Mouse (Mus musculus): ENCODE measurements around the gene Rfx7.
"Not testable (repeated sequence)": the region's sequence is repeated elsewhere in the genome, so short reads cannot be mapped to it uniquely, and the experiment has no call there.

Rfx7 gene

DNA sequence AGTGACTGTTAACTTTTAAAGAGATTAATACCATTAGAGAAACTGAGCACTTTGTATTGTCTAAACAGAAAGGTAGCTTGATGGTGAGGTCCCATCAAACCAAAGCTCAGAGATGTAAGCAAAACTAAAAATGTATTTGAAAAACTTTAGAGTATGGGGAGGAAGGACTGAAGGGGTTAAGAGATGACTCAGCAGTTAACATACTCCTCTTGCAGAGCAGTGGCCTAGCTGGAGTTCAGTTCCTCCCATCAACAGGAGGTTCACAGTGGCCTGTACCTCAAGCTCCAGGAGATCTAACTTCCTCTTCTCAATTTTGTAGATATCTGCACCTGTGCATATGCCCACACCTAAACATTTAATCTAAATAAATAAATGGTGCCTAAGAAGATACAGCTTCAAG is 11.6 kb downstream of the Rfx7 start:
- DNase-seq (ENCODE audit: low spot score in 2 of 2): no peak

DNA sequence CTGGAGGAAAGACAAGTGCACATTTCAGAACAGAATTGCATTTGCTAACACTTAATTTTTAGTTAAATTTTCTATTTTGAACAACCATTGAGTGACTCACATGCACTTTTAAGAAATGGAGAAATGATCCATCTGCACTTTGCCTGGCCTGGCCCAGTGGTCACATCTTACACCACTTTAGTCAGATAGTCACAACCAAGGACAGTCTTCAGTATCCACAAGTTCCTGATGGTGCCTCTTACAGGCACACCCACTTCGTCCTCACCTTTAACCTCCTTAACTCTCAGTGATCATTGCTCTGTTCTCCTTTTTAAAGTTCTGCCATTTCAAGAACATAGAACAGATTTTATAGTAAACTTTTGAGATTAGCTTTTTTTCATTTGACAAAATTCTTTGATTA is 26.7 kb downstream of the Rfx7 start:
- DNase-seq (ENCODE audit: low spot score in 2 of 2): no peak

- no peak for DNase-seq (ENCODE audit: low spot score in 2 of 2)
Measured at GRCm38 (mm10) chr9:72560316-72560715, 28.3 kb downstream of the Rfx7 start.

- no peak for DNase-seq (ENCODE audit: low spot score in 2 of 2)
Measured at GRCm38 (mm10) chr9:72563277-72563676, 31.2 kb downstream of the Rfx7 start.

DNA sequence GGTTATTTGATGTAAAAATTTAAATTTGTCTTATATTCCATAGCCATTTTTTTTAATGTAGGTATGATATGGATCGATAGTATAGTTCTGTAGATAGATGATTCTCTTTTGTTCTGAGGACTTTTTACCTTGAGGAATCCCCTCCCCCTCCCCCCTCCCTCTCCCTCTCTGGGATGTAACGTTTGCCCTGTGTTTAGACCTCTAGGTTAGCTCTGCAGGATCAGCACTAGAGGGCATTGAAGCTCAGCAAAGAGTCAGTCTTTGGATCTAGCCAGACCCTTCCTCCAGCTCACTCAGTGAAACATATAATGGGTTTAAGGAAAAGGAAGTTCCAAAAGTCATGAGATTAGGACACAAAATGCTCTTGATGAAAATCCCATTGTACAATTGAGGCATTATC is 35.1 kb downstream of the Rfx7 start:
- no peak for DNase-seq (ENCODE audit: low spot score in 2 of 2)

DNA sequence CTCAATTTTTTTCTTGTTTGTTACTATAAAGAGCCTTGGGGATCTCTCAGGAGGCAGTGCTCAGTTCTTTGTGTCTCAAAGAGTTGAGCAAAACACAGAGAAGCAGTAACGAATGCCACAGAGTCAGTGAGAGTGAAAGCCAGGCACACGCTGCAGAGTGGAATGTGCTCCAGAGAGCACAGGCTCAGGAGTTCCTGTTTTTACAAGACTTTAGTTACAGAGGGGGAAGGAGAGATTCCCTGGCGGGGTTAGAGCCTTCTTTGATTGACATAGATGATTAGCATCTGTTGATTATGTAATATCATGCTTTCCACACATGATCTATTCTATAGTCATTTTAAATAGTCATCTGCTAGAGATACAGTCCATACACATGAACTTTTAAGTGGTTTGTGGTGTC is 48.2 kb downstream of the Rfx7 start:
- no peak for DNase-seq (ENCODE audit: low spot score in 2 of 2)

GRCm38 (mm10) chr9:72590861-72591260 is 58.8 kb downstream of the Rfx7 start:
- DNase-seq (ENCODE audit: low spot score in 2 of 2): no peak

GRCm38 (mm10) chr9:72592016-72592415 is 60.0 kb downstream of the Rfx7 start:
- DNase-seq (ENCODE audit: low spot score in 2 of 2): no peak

DNA sequence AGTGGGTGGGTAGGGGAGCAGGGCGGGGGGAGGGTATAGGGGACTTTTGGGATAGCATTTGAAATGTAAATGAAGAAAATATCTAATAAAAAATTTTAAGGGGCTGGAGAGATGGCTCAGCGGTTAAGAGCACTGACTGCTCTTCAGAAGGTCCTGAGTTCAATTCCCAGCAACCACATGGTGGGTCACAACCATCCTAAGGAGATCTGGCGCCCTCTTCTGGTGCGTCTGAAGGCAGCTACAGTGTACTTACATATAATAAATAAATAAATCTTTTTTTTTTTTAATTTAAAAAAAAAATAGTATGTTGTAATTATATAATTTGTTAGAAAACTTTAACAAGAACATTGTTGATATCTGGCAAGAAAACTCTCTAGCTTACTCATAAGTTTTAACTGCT is 62.6 kb downstream of the Rfx7 start:
- DNase-seq (ENCODE audit: low spot score in 2 of 2): not testable (repeated sequence)

DNA sequence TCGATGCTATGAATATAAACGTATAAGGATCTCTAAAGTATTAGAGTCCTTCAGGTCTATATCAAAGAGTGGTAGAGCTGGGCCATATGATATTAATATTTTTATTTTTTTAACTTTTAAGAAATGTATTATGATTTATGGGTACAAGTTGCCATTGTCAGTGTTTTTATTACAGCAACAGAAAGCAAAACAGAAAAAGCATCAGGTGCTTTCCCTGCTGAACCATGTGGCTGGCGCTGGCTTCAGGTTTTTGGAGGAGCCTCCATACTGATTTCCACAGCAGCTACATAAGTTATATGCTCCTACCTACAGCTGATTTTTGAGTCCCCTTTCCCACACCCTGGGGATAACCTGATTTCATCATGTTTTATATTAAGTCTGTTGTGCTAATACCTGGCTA is 68.1 kb downstream of the Rfx7 start:
- no peak for DNase-seq (ENCODE audit: low spot score in 2 of 2)

- DNase-seq (ENCODE audit: low spot score in 2 of 2): no peak
Measured at GRCm38 (mm10) chr9:72609771-72610170, 77.7 kb downstream of the Rfx7 start.

DNA sequence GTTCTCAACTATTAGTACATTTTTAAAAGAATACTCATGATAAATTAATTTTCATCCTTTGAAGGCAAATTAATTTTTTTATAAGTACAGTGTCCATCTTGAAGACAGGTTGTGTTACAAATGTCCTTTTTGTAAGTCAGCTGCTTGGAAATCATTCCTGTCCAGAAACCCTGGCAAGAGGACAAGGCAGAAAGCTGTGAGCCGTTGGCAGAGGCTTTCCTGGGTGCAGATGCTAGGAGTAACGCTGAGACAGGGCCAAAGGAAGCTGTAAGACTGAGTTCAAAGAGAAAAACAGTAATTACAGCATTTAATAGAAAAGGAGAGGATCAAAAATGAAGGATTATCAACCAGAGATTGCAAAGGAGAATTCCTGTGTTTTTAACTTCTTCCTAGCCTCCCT is 81.8 kb downstream of the Rfx7 start:
- DNase-seq (ENCODE audit: low spot score in 2 of 2): no peak

DNA sequence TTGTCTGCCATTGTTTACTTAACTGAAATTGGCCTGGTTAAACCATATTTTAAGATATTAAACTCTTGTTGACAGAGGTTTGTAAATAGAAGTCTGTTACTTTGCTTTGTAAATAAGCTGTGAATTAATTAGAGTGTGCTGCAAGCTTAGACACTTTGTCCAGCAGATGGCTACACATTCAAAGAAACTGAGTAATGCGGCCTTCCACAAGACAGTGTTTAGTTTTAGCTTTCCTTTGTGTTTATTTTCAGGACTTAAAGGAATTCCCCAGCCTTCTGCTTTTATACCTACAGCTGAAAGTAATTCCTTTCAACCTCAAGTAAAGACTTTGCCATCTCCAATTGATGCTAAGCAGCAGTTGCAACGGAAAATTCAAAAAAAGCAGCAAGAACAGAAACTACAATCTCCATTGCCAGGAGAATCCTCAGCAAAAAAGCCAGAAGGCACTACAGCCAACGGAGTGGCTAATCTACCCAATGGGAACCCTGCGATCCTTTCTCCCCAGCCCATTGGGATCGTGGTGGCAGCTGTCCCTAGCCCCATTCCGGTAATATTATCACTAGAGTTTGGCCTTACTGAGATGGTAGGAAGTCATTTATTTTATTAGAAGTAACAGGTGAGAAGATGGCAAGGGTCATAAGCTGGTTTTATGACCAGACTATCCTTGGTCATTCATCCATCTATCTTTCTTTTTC is 82.9 kb downstream of the Rfx7 start:
- no peak for DNase-seq (ENCODE audit: low spot score in 2 of 2)

GRCm38 (mm10) chr9:72618037-72618436 is 86.0 kb downstream of the Rfx7 start:
- DNase-seq (ENCODE audit: low spot score in 2 of 2): no peak

DNA sequence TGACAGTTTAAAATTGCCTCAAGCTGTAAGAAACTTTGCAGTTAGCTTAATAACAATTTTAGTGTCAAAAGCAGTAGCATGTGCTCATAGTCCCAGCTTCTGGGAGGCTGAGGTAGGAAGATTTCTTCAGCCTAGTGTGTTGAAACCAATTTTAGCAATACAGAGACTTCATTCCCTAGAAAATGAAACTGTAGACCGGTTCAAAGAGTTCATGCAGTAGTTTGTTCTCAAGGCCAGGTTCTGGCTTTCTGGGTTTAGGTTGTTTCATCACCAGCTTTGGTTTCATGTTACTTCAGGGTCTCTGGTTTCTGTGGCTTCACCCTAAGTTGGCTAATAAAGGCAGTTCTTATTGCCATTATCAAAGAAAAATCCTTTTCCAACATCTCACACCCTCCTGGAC is 91.6 kb downstream of the Rfx7 start:
- DNase-seq (ENCODE audit: low spot score in 2 of 2): no peak

- DNase-seq (ENCODE audit: low spot score in 2 of 2): no peak
Measured at GRCm38 (mm10) chr9:72627598-72627997, 95.6 kb downstream of the Rfx7 start.

DNA sequence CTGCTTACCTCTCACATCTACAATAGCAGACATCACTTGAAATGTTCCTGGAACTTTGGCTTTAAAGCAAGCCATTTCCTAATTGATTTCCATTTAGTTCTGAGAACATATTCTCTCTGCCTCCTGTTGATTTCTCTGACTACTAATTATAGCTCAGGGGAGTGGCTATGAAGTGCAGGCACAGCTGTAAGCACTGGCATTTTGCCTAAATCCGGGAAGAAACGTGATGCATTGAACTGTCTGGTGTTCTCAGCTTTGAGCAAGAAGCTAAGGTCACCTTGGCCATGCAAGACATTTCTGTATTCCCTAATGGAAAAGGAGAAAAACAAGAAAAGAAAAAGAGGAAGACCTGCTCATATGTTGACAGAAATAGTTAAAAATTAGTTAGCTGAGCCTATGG is 96.6 kb downstream of the Rfx7 start:
- no peak for DNase-seq (ENCODE audit: low spot score in 2 of 2)

DNA sequence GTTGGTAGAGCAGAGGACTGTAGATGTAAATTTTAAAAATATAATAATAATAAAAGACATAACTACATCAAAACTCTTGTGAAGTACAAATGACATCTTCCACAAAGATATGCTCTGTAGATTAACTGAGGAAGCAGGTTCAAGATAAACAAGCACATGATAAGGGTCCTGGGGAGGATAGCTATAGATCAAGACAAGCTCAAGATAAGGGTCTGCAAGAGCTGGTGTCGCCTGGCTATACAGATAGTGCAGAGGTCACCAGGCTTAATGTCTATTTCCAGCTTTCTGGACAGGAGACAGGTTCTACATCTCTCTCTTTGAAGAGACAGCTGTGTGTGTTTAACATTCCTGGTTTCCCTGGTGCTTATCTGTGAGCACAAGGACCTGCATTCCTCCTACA is 100.2 kb downstream of the Rfx7 start:
- DNase-seq (ENCODE audit: low spot score in 2 of 2): no peak

DNA sequence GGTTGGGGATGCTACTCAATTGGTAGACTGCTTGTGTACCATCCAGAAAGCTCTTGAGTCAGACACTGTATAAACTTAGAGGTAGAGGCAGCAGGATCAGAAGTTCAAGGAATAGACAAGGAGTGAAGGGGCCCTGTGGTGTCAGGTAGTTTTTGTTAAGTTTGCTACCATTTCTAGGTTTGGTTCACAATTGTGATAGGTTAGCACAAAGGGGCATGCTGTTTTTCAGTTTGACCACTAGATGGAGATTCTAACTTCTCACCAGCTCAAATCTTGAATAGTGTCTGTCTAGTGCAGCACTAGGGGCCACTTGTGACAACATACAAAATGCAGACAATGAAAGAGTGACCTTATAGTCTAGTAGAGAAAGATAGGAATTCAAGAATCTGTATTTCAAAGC is 103.1 kb downstream of the Rfx7 start:
- DNase-seq (ENCODE audit: low spot score in 2 of 2): no peak

- no peak for DNase-seq (ENCODE audit: low spot score in 2 of 2)
Measured at GRCm38 (mm10) chr9:72636547-72636946, 104.5 kb downstream of the Rfx7 start.

DNA sequence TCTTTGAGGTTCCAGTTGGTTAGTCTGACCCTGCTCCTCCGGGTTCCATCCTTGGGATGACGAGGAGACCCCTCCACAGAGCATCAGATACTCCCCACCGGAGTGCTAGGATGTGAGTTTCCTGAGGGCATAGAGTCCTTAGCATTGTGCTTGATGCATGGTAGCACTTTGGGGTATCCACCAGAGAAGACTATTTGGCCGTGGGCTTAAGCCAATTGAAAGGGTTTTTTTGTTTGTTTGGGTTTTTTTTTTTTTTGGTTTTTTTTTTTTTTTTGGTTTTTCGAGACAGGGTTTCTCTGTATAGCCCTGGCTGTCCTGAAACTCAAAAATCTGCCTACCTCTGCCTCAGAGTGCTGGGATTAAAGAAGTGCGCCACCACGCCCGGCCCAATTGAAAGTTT is 105.2 kb downstream of the Rfx7 start:
- DNase-seq (ENCODE audit: low spot score in 2 of 2): no peak

DNA sequence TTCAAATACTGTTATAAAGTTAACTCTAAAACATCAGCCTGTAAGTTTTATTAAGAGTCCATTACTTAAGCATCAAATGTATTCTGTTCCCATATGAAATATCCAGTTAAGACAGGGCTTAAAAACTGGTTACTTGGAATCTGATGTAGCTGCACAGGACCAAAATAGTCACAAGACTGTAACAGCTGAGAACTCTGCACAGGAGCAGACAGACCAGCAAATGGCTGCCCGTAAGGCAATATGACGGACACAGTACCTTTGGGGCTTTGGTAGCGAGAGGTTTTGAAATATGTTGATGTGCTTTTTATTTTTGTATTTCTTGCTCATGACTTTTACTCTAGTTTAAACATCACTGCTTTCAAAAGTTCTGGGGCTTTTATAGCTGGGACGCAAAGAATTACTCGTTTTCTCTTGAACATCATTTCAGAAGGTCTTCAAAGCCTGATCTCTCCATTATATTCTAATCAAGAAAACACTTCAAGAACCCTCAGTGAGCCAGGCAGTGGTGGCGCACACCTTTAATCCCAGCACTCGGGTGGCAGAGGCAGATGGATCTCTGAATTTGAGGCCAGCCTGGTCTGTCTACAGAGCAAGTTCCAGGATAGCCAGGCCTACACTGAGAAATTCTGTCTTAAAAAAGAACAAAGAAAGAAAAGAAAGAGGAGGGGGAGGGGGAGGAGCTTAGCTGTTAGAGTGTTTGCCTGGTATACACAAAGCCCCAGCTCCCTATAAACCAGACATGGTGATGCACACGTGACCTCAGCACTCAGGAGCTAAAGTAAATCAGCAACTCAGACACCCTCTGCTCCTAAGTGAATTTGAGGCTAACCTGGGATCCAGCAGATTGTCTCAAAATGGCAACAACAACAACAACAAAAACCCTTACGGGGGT is 107.2 kb downstream of the Rfx7 start:
- no peak for DNase-seq (ENCODE audit: low spot score in 2 of 2)
